7 mouse cellular contexts compared by ENCODE assay signal in the genomic region with DNA sequence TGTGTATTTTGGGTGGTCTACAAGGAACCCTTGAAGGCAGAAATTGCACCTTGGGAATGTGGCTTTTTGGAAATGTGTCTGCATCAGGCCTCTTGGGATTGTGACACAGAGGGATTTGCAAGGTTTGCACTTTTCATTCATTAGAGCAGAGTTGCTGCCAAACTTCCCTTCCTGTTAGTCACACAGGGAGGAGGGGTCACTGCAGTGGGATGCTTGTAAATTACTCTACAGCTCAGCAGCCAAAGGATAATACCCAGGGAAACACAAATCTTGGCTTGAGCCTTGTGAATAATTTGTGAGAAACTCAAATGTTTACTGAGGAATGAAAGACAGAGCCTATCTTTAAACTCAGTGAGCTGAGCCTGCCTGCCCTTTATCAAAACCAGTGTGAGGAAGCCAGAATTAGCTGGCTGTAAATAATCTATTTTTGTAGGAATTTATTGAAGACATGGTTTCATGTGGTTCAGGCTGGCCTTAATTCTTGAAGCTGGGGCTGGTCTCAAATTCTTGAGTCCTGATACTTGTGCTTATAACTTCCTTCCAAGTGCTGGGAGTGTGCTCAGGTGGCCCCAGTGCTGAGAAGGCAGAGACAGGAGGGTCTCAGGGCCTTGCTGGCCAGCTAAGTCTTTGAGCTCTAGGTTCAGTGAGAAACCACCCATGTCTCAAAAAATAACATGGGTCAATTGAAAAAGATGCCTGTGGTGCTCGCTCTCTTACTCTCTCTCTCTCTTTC. TPM values are rescaled to one million over a fixed set of nuclear protein-coding genes. Genes with fewer than 3 reads are reported as not detected.
DNase-seq lines count a peak whose midpoint lies in the region; ATAC-seq lines count a peak whose summit lies in the region.

No protein-coding gene starts in this region.

- no peak overlapping the region for H3K4me2 ChIP-seq in forebrain, embryonic 14.5 days (ENCODE audit: low read length)
- no peak overlapping the region for H3K4me2 ChIP-seq in hindbrain, embryonic 16.5 days (ENCODE audit: low read length)

- H3K9ac ChIP-seq in forebrain, embryonic 14.5 days (ENCODE audit: low read length): no peak overlapping the region
- no peak overlapping the region for H3K9ac ChIP-seq in hindbrain, embryonic 16.5 days (ENCODE audit: low read depth, low read length)

- H3K36me3 ChIP-seq in forebrain, embryonic 14.5 days (ENCODE audit: control insufficient read depth, insufficient read depth, low read length): no peaks in the 10 kb centered on the region
- no peaks in the 10 kb centered on the region for H3K36me3 ChIP-seq in hindbrain, embryonic 16.5 days (ENCODE audit: control insufficient read depth, insufficient read depth, low read length)

- H3K27me3 ChIP-seq in forebrain, embryonic 14.5 days (replicated peaks; ENCODE audit: control insufficient read depth, insufficient read depth, low read length): no peaks in the 10 kb centered on the region
- H3K27me3 ChIP-seq in hindbrain, embryonic 16.5 days (replicated peaks; ENCODE audit: control insufficient read depth, insufficient read depth, low read length): no peaks in the 10 kb centered on the region

- WGBS in forebrain, embryonic 14.5 days: 86% methylated on average over 1 of the region's 1 CpGs
- 89% methylated on average over 1 of the region's 1 CpGs for WGBS in hindbrain, embryonic 16.5 days

- H3K4me3 ChIP-seq in forebrain, embryonic 14.5 days (ENCODE audit: low read depth, low read length): no peak overlapping the region
- no peak overlapping the region for H3K4me3 ChIP-seq in hindbrain, embryonic 16.5 days (ENCODE audit: low read length)

- H3K9me3 ChIP-seq in forebrain, embryonic 14.5 days (replicated peaks; ENCODE audit: control insufficient read depth, low read length): no peaks in the 10 kb centered on the region
- H3K9me3 ChIP-seq in hindbrain, embryonic 16.5 days (ENCODE audit: control insufficient read depth, low read length): no peaks in the 10 kb centered on the region

- peak; percentile 91 for ATAC-seq in forebrain, embryonic 14.5 days
- ATAC-seq in hindbrain, embryonic 16.5 days: peak; percentile 86
- no peak for ATAC-seq in inflammation-experienced regulatory T-cells, adult 6 months

- H3K27ac ChIP-seq in forebrain, embryonic 14.5 days (ENCODE audit: low read depth, low read length): no peak overlapping the region; the same call in 1 of the 2 replicates
- H3K27ac ChIP-seq in hindbrain, embryonic 16.5 days (ENCODE audit: low read depth, low read length): 0 out of 2 replicates have a peak overlapping the region, but pooled peaks have one; percentile 48

- H3K4me1 ChIP-seq in forebrain, embryonic 14.5 days (ENCODE audit: control insufficient read depth, insufficient read depth, low read length): no peaks in the 10 kb centered on the region
- H3K4me1 ChIP-seq in hindbrain, embryonic 16.5 days (ENCODE audit: control insufficient read depth, insufficient read depth, low read depth, low read length): no peaks in the 10 kb centered on the region

- DNase-seq in ovary, adult 18-20 months (ENCODE audit: low spot score): peak; percentile 25
- DNase-seq in ovary, postnatal 14 days (ENCODE audit: low spot score): no peak
- DNase-seq in forebrain, embryonic 14.5 days (ENCODE audit: low spot score): peak; percentile 83
- peak; percentile 43 for DNase-seq in lung, postnatal 14 days
- DNase-seq in cerebellum, adult 18-20 months: no peak

RNA-seq across cellular contexts. Expression of a gene that starts 32.9 kb away (rescaled TPM):
- 15.4 and 15.8 TPM in 2 replicates for polyA plus RNA-seq in forebrain, embryonic 14.5 days (2014; fragmentation: Nextera tagmentation; extraction: Ambion mirVana)
- 9.3 and 13.1 TPM in 2 replicates for polyA plus RNA-seq in hindbrain, embryonic 16.5 days (2015; fragmentation: Nextera tagmentation; extraction: Ambion mirVana)
- not detected for polyA plus RNA-seq in inflammation-experienced regulatory T-cells, adult 6 months (2017; shearing (Covaris generic))

Comparison
In these comparisons a context has a peak if more than half of its experiments do, and no peak if none do; other contexts are left out.
1. DNase-seq: peak in ovary, adult 18-20 months (single experiment), forebrain, embryonic 14.5 days (single experiment) and lung, postnatal 14 days (single experiment); none in ovary, postnatal 14 days (single experiment) and cerebellum, adult 18-20 months (0 of 2).
2. RNA of a gene that starts 32.9 kb away (polyA plus RNA-seq): 15.4 to 15.8 TPM in forebrain, embryonic 14.5 days and 9.3 to 13.1 TPM in hindbrain, embryonic 16.5 days; not detected in inflammation-experienced regulatory T-cells, adult 6 months; every median in the first group is over 10 times any median in the second.